Mouse (Mus musculus) stomach, embryonic 15.5 days (tissue): ENCODE results near the gene Cmss1. TPM values are rescaled to one million over a fixed set of nuclear protein-coding genes. Genes with fewer than 3 reads are reported as not detected.
A peak's percentile ranks its signal among the peaks of the same experiment; 100 is the strongest.

Source experiments
- ATAC-seq: fragments of 200-750 bp; cut with Nextera tagmentation; 2 replicates; pipeline ENCODE4 v1.8.0; 2017; ENCODE audit warnings: low read depth, moderate number of reproducible peaks, moderate TSS enrichment; ENCODE audit not compliant: insufficient read depth, low FRiP score
- H3K27ac ChIP-seq: fragments of 300-500 bp; sonication (generic); 2 replicates; pipeline ENCODE4 v1.5.1; 2015; ENCODE audit warnings: mild to moderate bottlenecking, inconsistent platforms
- H3K27me3 ChIP-seq: fragments of 300-500 bp; sonication (generic); replicated peaks from 2 replicates; pipeline ENCODE4 v1.6.1; 2015; ENCODE audit warnings: inconsistent platforms
- H3K36me3 ChIP-seq: fragments of 300-500 bp; sonication (generic); 2 replicates; pipeline ENCODE4 v1.6.1; 2015; ENCODE audit warnings: inconsistent platforms
- H3K4me1 ChIP-seq: fragments of 300-500 bp; sonication (generic); 2 replicates; pipeline ENCODE4 v1.6.1; 2015; ENCODE audit warnings: inconsistent platforms
- H3K4me2 ChIP-seq: fragments of 300-500 bp; sonication (generic); 2 replicates; pipeline ENCODE4 v1.6.1; 2015; ENCODE audit warnings: mild to moderate bottlenecking, inconsistent platforms
- H3K4me3 ChIP-seq: fragments of 300-500 bp; sonication (generic); replicated peaks from 2 replicates; pipeline ENCODE4 v1.5.1; 2015; ENCODE audit warnings: inconsistent platforms
- H3K9ac ChIP-seq: fragments of 300-500 bp; sonication (generic); 2 replicates; pipeline ENCODE4 v1.6.1; 2015; ENCODE audit warnings: inconsistent platforms
- H3K9me3 ChIP-seq: fragments of 300-500 bp; sonication (generic); 2 replicates; pipeline ENCODE4 v1.6.1; 2016; ENCODE audit warnings: inconsistent platforms
- WGBS: fragments of 180-500 bp; shearing (Covaris S2); methylation state at CpG from one replicate; pipeline ENCODE4 v1.1.7; 2015; 5-methylcytosine and 5-hydroxymethylcytosine counted together
- polyA plus RNA-seq: library from polyadenylated mRNA; unstranded; fragments of >200 nt; fragmentation: Nextera tagmentation; extraction: Ambion mirVana; gene quantifications from 2 replicates; pipeline ENCODE4 v1.2.1, GENCODE M21; 2015

The Cmss1 gene
- polyA plus RNA-seq, 1 experiment from 2014 or later, result 45.8 TPM

DNA sequence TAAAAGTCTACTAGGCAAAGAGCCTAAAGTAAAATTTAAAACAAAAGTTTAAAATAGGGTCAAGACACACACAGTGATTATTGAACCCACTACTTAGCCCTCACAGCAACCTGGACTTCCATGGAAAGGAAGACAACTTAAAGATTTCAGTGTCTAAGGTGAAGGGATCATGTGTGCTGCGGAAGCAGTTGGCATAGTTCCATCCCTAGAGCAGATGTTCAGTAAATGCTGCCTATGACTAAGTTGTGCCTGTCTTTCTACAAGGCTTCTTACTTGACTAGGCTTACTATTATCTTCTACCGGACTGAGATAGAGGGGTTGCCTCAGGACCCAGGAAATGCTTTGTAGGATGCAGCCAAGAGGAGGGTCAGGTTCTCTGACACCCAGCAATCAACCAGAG lies 50.4 kb downstream of the Cmss1 start:
- Histone ChIP-seq H3K36me3 (no peaks in the 10 kb centered on the region), H3K4me1 (peaks cover 7% of the 10 kb centered on the region; the same call in 1 of the 2 replicates), H3K4me2 (no peak overlapping the region), H3K9me3 (no peaks in the 10 kb centered on the region), H3K4me3 (no peak overlapping the region), H3K9ac (no peak overlapping the region), H3K27me3 (no peaks in the 10 kb centered on the region), H3K27ac (0 out of 2 replicates have a peak overlapping the region, but pooled peaks have one; percentile 31)
- 58% methylated on average over 2 of the region's 2 CpGs for WGBS
- ATAC-seq, result no peak

DNA sequence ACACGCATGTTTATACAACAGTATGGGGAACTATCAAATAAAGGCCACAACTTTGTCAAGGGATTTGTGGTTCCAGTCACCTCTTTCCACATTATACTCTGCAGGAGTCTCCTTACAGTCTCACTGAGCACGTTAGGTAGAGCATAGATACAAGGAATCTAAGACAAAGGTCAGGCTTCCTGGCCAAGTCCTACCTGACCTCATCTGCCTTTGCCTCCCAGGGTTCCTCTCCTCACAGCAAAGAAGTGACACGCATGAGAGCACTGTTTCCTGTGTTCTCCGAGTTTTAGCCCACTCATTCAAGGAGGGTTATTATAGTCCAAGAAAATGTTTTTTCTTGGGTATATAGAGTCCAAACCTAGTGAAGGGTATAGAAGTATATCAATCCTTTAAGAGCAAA lies 51.0 kb downstream of the Cmss1 start:
- Histone ChIP-seq H3K9me3 (no peaks in the 10 kb centered on the region), H3K27ac (no peak overlapping the region), H3K27me3 (no peaks in the 10 kb centered on the region), H3K36me3 (no peaks in the 10 kb centered on the region), H3K4me1 (peaks cover 7% of the 10 kb centered on the region; the same call in 1 of the 2 replicates), H3K4me3 (no peak overlapping the region), H3K4me2 (no peak overlapping the region), H3K9ac (no peak overlapping the region)
- ATAC-seq, result no peak
- 65% methylated on average over 4 of the region's 4 CpGs for WGBS

GRCm38 (mm10) chr16:57554886-57555400 lies 51.7 kb downstream of the Cmss1 start:
- no peaks in the 10 kb centered on the region for H3K27me3 ChIP-seq
- peaks cover 7% of the 10 kb centered on the region; the same call in 1 of the 2 replicates for H3K4me1 ChIP-seq
- H3K36me3 ChIP-seq, result no peaks in the 10 kb centered on the region
- ATAC-seq, result no peak
- 81% methylated on average over 6 of the region's 6 CpGs for WGBS
- no peak overlapping the region; the same call in 1 of the 2 replicates for H3K4me2 ChIP-seq
- H3K9ac ChIP-seq, result no peak overlapping the region
- H3K27ac ChIP-seq, result no peak overlapping the region
- H3K9me3 ChIP-seq, result no peaks in the 10 kb centered on the region
- H3K4me3 ChIP-seq, result no peak overlapping the region

DNA sequence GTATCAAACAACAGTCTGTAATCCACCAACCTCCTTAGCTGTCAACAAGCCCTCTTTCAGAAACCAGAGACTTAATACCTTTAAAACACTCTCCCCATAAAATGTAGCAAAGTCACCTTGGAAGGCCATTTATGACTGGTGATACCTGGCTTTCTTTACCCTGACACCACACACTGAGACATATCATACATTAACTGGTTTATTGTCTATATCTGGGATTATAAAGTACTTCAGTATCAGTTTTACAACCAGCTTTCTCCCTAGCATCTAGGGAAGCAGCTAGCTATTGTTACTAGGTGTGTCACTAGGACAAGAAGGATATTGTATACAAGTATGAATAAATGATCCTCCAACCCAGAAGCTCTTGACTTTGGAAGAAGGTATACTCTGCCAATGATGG lies 53.4 kb downstream of the Cmss1 start:
- H3K4me2 ChIP-seq, result no peak overlapping the region
- no peak for ATAC-seq

GRCm38 (mm10) chr16:57552709-57553108 lies 54.0 kb downstream of the Cmss1 start:
- Histone ChIP-seq H3K36me3 (no peaks in the 10 kb centered on the region), H3K4me2 (0 out of 2 replicates have a peak overlapping the region, but pooled peaks have one; percentile 14), H3K9ac (no peak overlapping the region), H3K4me1 (peaks cover 7% of the 10 kb centered on the region; the same call in 1 of the 2 replicates), H3K27me3 (no peaks in the 10 kb centered on the region), H3K4me3 (no peak overlapping the region), H3K9me3 (no peaks in the 10 kb centered on the region), H3K27ac (no peak overlapping the region)
- ATAC-seq, result no peak
- 85% methylated on average over 5 of the region's 5 CpGs for WGBS

More for the DNA sequence above, 53.4 kb downstream of the Cmss1 start:
- H3K36me3 ChIP-seq, result no peaks in the 10 kb centered on the region
- no peak overlapping the region for H3K9ac ChIP-seq
- no peak overlapping the region for H3K27ac ChIP-seq
- peaks cover 7% of the 10 kb centered on the region; the same call in 1 of the 2 replicates for H3K4me1 ChIP-seq
- H3K9me3 ChIP-seq, result no peaks in the 10 kb centered on the region
- no peak overlapping the region for H3K4me3 ChIP-seq
- no peaks in the 10 kb centered on the region for H3K27me3 ChIP-seq

DNA sequence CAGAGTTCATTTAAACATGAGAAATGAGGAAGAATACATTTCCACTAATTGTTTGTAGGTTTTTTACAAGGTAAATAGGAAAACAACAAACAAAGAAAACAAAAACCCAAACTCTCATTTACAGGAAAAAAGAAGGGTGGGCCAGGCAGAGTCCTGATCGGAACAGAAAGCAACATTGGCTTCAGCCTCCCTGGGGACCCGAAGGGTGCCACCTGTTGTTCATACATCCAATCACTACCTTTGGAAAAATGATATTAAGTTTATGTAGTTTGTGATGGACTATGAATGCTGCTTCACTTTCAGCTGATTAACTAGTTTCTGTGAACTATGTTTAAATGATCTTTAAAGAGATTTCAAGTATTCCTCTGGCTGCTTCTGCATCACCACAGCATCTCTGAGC lies 55.0 kb downstream of the Cmss1 start:
- ATAC-seq, result no peak
- Histone ChIP-seq H3K9ac (no peak overlapping the region), H3K9me3 (no peaks in the 10 kb centered on the region), H3K4me1 (peaks cover 5% of the 10 kb centered on the region; the same call in 1 of the 2 replicates), H3K27me3 (no peaks in the 10 kb centered on the region), H3K4me3 (no peak overlapping the region), H3K4me2 (peak overlapping the region; percentile 44), H3K36me3 (no peaks in the 10 kb centered on the region), H3K27ac (no peak overlapping the region)
- whole genome bisulfite sequencing, result 62% methylated on average over 2 of the region's 2 CpGs

- no peak for ATAC-seq
- no peaks in the 10 kb centered on the region; the same call in 1 of the 2 replicates for H3K4me1 ChIP-seq
- H3K9me3 ChIP-seq, result no peaks in the 10 kb centered on the region
- no peaks in the 10 kb centered on the region for H3K36me3 ChIP-seq
- peak overlapping the region; percentile 6; the same call in 1 of the 2 replicates for H3K9ac ChIP-seq
- peak overlapping the region; percentile 38 for H3K4me3 ChIP-seq
- WGBS, result 21% methylated on average over 2 of the region's 2 CpGs
- H3K27me3 ChIP-seq, result no peaks in the 10 kb centered on the region
- no peak overlapping the region for H3K27ac ChIP-seq
- H3K4me2 ChIP-seq, result peak overlapping the region; percentile 44
Observed at GRCm38 (mm10) chr16:57550817-57551216, 55.8 kb downstream of the Cmss1 start.

DNA sequence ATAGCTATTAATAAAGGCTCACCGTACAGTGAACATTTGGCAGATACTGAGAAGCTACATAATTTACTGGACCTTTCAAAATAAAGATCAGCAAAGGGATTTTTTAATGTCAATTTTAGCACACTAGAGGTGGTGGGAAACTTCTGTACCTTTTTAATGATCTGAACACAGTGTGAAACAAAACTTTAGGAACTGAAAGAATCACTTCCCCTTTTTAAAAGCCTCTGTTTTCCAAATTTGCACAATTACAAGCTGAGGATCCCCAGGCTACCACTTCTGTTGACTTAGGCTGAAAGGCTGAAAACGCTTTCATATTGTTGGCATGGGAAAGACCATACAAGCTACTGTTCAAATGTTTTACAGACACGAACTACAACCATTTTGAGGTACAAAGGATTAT lies 56.6 kb downstream of the Cmss1 start:
- H3K27ac ChIP-seq, result peak overlapping the region; percentile 80; the same call in 1 of the 2 replicates
- WGBS, result 19% methylated on average over 3 of the region's 3 CpGs
- no peaks in the 10 kb centered on the region for H3K27me3 ChIP-seq
- H3K9ac ChIP-seq, result peak overlapping the region; percentile 19; the same call in 1 of the 2 replicates
- no peaks in the 10 kb centered on the region for H3K9me3 ChIP-seq
- H3K4me3 ChIP-seq, result peak overlapping the region; percentile 82
- H3K36me3 ChIP-seq, result no peaks in the 10 kb centered on the region
- no peak for ATAC-seq
- H3K4me1 ChIP-seq, result no peaks in the 10 kb centered on the region; the same call in 1 of the 2 replicates
- peak overlapping the region; percentile 89 for H3K4me2 ChIP-seq

GRCm38 (mm10) chr16:57549061-57550037 lies 57.3 kb downstream of the Cmss1 start:
- H3K4me1 ChIP-seq, result no peaks in the 10 kb centered on the region; the same call in 1 of the 2 replicates
- peak overlapping the region; percentile 87 for H3K9ac ChIP-seq
- H3K4me3 ChIP-seq, result peak overlapping the region; percentile 82
- H3K27ac ChIP-seq, result peak overlapping the region; percentile 80
- peak overlapping the region; percentile 89 for H3K4me2 ChIP-seq
- H3K9me3 ChIP-seq, result no peaks in the 10 kb centered on the region
- WGBS, result 1% methylated on average over 64 of the region's 64 CpGs
- peak; percentile 96 for ATAC-seq
- no peaks in the 10 kb centered on the region for H3K36me3 ChIP-seq
- H3K27me3 ChIP-seq, result no peaks in the 10 kb centered on the region

DNA sequence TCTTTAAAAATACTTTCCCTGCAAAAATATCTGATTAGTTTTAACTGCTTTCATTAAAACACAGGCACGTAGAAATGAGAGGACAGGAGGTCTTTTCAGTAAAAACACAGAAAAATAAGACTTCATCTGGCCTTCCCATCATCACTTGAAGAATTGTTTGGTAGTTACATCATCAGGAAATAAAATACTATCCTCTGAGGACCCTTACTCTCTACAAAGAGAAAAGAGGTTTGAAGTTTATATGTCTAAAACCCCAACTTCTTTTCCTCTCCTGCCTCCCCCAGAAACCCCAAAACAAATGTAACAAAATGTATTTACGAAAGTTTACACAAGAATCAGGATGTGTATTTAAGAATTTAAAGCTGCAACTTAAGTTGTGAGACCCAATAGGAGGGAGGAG lies 58.1 kb downstream of the Cmss1 start:
- no peak for ATAC-seq
- no peaks in the 10 kb centered on the region for H3K9me3 ChIP-seq
- peak overlapping the region; percentile 89 for H3K4me2 ChIP-seq
- no peaks in the 10 kb centered on the region for H3K27me3 ChIP-seq
- 41% methylated on average over 2 of the region's 2 CpGs for WGBS
- H3K27ac ChIP-seq, result peak overlapping the region; percentile 80
- peaks cover 1% of the 10 kb centered on the region; the same call in 1 of the 2 replicates for H3K4me1 ChIP-seq
- peak overlapping the region; percentile 82 for H3K4me3 ChIP-seq
- peak overlapping the region; percentile 34; the same call in 1 of the 2 replicates for H3K9ac ChIP-seq
- H3K36me3 ChIP-seq, result no peaks in the 10 kb centered on the region

DNA sequence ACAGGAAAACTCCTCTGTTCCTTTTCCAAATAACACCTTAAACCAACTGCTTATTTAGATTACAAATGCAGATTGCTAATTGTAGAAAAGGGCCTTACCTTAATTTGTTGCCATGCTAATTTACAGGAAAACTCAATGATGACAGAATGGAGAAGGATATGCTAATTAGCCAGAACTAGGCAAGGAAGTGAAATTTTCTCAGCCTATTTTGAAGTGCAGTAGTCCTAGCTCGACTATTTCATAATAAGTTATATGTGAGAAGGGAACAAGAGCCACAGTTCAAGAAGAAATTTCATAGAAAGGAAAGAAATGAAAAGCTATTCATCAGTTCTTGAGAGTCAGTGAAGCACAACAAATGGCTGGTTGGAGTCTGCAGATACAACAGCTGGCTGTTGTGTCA lies 60.3 kb downstream of the Cmss1 start:
- Histone ChIP-seq H3K27me3 (no peaks in the 10 kb centered on the region), H3K4me1 (0 out of 2 replicates have a peak, but pooled peaks cover 4% of the 10 kb centered on the region), H3K9me3 (no peaks in the 10 kb centered on the region), H3K36me3 (no peaks in the 10 kb centered on the region), H3K4me2 (no peak overlapping the region), H3K27ac (no peak overlapping the region), H3K9ac (no peak overlapping the region), H3K4me3 (no peak overlapping the region)
- ATAC-seq, result no peak
- 76% methylated on average over 1 of the region's 1 CpGs for WGBS

DNA sequence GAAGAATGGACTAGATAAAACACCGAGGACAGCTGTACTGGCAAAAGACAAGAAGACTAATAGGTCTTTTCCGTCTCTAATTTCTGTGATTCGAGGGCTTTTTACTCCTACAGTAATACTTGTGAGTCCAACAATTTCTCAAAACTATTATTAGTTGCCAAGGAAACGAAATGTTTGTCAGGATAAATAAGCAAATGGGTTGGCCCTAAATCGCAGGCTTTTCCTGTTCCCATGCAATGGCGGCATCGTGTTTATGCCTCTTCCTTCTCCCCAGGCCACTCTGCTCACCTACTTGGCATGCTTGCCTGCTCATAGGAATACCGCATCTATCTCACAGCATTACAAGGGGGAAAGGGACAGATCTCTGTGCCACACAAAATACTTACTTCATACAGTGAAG lies 62.2 kb downstream of the Cmss1 start:
- H3K27ac ChIP-seq, result peak overlapping the region; percentile 8; the same call in 1 of the 2 replicates
- H3K4me2 ChIP-seq, result no peak overlapping the region; the same call in 1 of the 2 replicates
- H3K9ac ChIP-seq, result no peak overlapping the region
- H3K4me3 ChIP-seq, result no peak overlapping the region
- H3K36me3 ChIP-seq, result no peaks in the 10 kb centered on the region
- no peak for ATAC-seq
- 0 out of 2 replicates have a peak, but pooled peaks cover 4% of the 10 kb centered on the region for H3K4me1 ChIP-seq
- H3K27me3 ChIP-seq, result no peaks in the 10 kb centered on the region
- WGBS, result 35% methylated on average over 8 of the region's 8 CpGs
- no peaks in the 10 kb centered on the region for H3K9me3 ChIP-seq
